Mouse (Mus musculus) hindbrain, embryonic 14.5 days (tissue): ENCODE data around the gene Alas2. TPM values are rescaled to one million over a fixed set of nuclear protein-coding genes. Genes with fewer than 3 reads are reported as not detected.

Source experiments
- ATAC-seq: fragments of 200-750 bp; cut with Nextera tagmentation; 2 replicates; pipeline ENCODE4 v1.8.0; 2017; ENCODE audit warnings: moderate number of reproducible peaks, mild to moderate bottlenecking, moderate TSS enrichment, moderate library complexity; ENCODE audit not compliant: low FRiP score
- DNase-seq: peaks from one replicate; pipeline ENCODE4 v3.0.0-alpha.2; 2015; ENCODE audit warnings: low spot score
- H3K27ac ChIP-seq: fragments of 300-500 bp; sonication (generic); 2 replicates; pipeline ENCODE4 v1.5.1; 2014; ENCODE audit warnings: mild to moderate bottlenecking, moderate library complexity
- H3K27me3 ChIP-seq: fragments of 300-500 bp; sonication (generic); 2 replicates; pipeline ENCODE4 v1.6.1; 2014; ENCODE audit warnings: mild to moderate bottlenecking, low read length, mixed read lengths; ENCODE audit not compliant: control insufficient read depth, insufficient read depth
- H3K36me3 ChIP-seq: fragments of 300-500 bp; sonication (generic); replicated peaks from 2 replicates; pipeline ENCODE4 v1.6.1; 2014; ENCODE audit not compliant: control insufficient read depth, insufficient read depth
- H3K4me1 ChIP-seq: fragments of 300-500 bp; sonication (generic); replicated peaks from 2 replicates; pipeline ENCODE4 v1.6.1; 2014; ENCODE audit warnings: antibody characterized with exemption, low read length, mixed read lengths; ENCODE audit not compliant: control insufficient read depth, insufficient read depth
- H3K4me2 ChIP-seq: fragments of 300-500 bp; sonication (generic); replicated peaks from 2 replicates; pipeline ENCODE4 v1.6.1; 2014; ENCODE audit warnings: mild to moderate bottlenecking, moderate library complexity
- H3K4me3 ChIP-seq: fragments of 300-500 bp; sonication (generic); replicated peaks from 2 replicates; pipeline ENCODE4 v1.5.1; 2014; ENCODE audit warnings: mild to moderate bottlenecking, low read length
- H3K9ac ChIP-seq: fragments of 300-500 bp; sonication (generic); 2 replicates; pipeline ENCODE4 v1.6.1; 2014
- H3K9me3 ChIP-seq: fragments of 300-500 bp; sonication (generic); 2 replicates; pipeline ENCODE4 v1.6.1; 2016; ENCODE audit warnings: low read length; ENCODE audit not compliant: control insufficient read depth
- WGBS: fragments of 180-500 bp; shearing (Covaris S2); extraction: QIAGEN DNeasy Blood & Tissue Kit; methylation state at CpG from one replicate; pipeline ENCODE4 v1.1.7; 2014; 5-methylcytosine and 5-hydroxymethylcytosine counted together
- polyA plus RNA-seq: library from polyadenylated mRNA; unstranded; fragments of >200 nt; fragmentation: Nextera tagmentation; extraction: Ambion mirVana; gene quantifications from 2 replicates; pipeline ENCODE4 v1.2.1, GENCODE M21; 2014

Gene Alas2
- polyA plus RNA-seq = 30.6 and 47.6 TPM in 2 replicates

- ATAC-seq (no peak), DNase-seq (no peak)
- Histone ChIP-seq H3K4me3 (no peak within 1 kb of the TSS), H3K4me1 (no peaks in the 10 kb centered on the region), H3K4me2 (no peak within 1 kb of the TSS), H3K27ac (no peak within 1 kb of the TSS), H3K9me3 (peaks cover 3% of the 10 kb centered on the region; the same call in 1 of the 2 replicates), H3K9ac (no peak within 1 kb of the TSS), H3K27me3 (no peaks in the 10 kb centered on the region; the same call in 1 of the 2 replicates), H3K36me3 (no peaks in the 10 kb centered on the region)
- 51% methylated on average over 4 of the region's 5 CpGs for WGBS
These were observed at the start of gene Alas2 for GRCm38 (mm10) chrX:150547239-150547638. Gene Alas2 (plus strand): TSS chrX:150547375.

- WGBS = 65% methylated on average over 6 of the region's 6 CpGs
- H3K4me2 ChIP-seq = no peak overlapping the region
- no peaks in the 10 kb centered on the region for H3K27me3 ChIP-seq
- ATAC-seq (peak; percentile 66), DNase-seq (peak; percentile 24)
- no peak overlapping the region for H3K9ac ChIP-seq
- H3K4me3 ChIP-seq = no peak overlapping the region
- H3K4me1 ChIP-seq = no peaks in the 10 kb centered on the region
- no peaks in the 10 kb centered on the region for H3K9me3 ChIP-seq
- 0 out of 2 replicates have a peak, but pooled peaks cover 3% of the 10 kb centered on the region for H3K36me3 ChIP-seq
- H3K27ac ChIP-seq = peak overlapping the region; percentile 79
These were observed 38.5 kb upstream of the Alas2 start for GRCm38 (mm10) chrX:150508696-150509095.

- H3K36me3 ChIP-seq = 0 out of 2 replicates have a peak, but pooled peaks cover 3% of the 10 kb centered on the region
- H3K4me3 ChIP-seq = no peak overlapping the region
- H3K4me1 ChIP-seq = no peaks in the 10 kb centered on the region
- peak overlapping the region; percentile 48; the same call in 1 of the 2 replicates for H3K27ac ChIP-seq
- H3K9ac ChIP-seq = no peak overlapping the region
- DNase-seq (peak; percentile 76), ATAC-seq (no peak)
- no peak overlapping the region for H3K4me2 ChIP-seq
- WGBS = 52% methylated on average over 4 of the region's 4 CpGs
- no peaks in the 10 kb centered on the region for H3K27me3 ChIP-seq
- no peaks in the 10 kb centered on the region for H3K9me3 ChIP-seq
These were observed 36.5 kb upstream of the Alas2 start for GRCm38 (mm10) chrX:150510631-150511030.

GRCm38 (mm10) chrX:150511274-150511673 lies 35.9 kb upstream of the Alas2 start:
- WGBS = 83% methylated on average over 6 of the region's 6 CpGs
- 0 out of 2 replicates have a peak, but pooled peaks cover 3% of the 10 kb centered on the region for H3K36me3 ChIP-seq
- no peaks in the 10 kb centered on the region for H3K4me1 ChIP-seq
- DNase-seq = no peak
- no peak overlapping the region for H3K9ac ChIP-seq
- no peaks in the 10 kb centered on the region for H3K27me3 ChIP-seq
- H3K4me2 ChIP-seq = no peak overlapping the region
- ATAC-seq = no peak; the same call in 1 of the 2 replicates
- no peaks in the 10 kb centered on the region for H3K9me3 ChIP-seq
- H3K27ac ChIP-seq = peak overlapping the region; percentile 48
- no peak overlapping the region for H3K4me3 ChIP-seq

DNA sequence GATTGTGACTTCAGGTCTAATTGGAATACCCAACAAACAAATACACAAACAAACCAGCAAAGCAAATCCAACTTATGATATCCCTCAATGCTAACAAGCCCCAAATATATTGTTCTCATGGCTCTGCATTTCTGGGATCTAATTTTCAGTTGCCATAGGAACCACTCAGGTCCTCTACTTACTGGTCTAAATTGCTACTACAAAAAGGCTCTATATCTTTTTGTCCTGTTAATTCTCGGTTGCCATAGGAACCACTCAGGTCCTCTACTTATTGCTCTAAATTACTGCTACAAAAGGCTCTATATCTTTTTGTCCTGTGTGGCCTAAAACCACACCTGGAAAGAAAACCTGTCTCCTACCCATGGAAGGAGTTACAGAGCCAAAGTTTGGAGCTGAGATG lies 33.0 kb upstream of the Alas2 start:
- ATAC-seq (no peak), DNase-seq (no peak)
- Histone ChIP-seq H3K4me2 (no peak overlapping the region), H3K9ac (no peak overlapping the region), H3K4me3 (no peak overlapping the region), H3K36me3 (no peaks in the 10 kb centered on the region), H3K4me1 (no peaks in the 10 kb centered on the region), H3K27ac (no peak overlapping the region), H3K27me3 (no peaks in the 10 kb centered on the region), H3K9me3 (no peaks in the 10 kb centered on the region)
- 93% methylated on average over 1 of the region's 1 CpGs for WGBS

DNA sequence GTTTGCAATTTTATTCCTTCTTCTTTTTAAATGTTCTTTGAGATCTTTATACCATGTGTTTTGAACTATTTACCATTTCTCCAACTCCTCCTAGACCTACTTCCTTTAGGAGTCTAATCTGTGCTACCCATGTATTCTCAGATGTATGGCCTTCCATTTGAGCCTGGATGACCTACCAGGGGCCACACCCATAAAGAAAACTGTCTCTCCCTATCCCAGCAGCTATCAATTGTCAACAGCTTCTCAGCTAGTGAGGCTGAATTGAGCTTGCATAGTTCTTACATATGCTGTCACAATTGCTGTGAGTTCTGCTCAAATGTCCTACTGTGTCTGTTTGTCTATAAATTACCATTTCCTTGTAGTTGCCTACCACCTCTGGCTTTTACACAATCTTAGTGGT lies 31.2 kb upstream of the Alas2 start:
- Histone ChIP-seq H3K4me3 (no peak overlapping the region), H3K4me1 (no peaks in the 10 kb centered on the region), H3K9me3 (no peaks in the 10 kb centered on the region), H3K27me3 (no peaks in the 10 kb centered on the region), H3K9ac (no peak overlapping the region), H3K4me2 (no peak overlapping the region), H3K36me3 (no peaks in the 10 kb centered on the region), H3K27ac (no peak overlapping the region)
- ATAC-seq = no peak
- no peak for DNase-seq

- WGBS = 86% methylated on average over 1 of the region's 1 CpGs
- Histone ChIP-seq H3K4me1 (no peaks in the 10 kb centered on the region), H3K27ac (no peak overlapping the region), H3K36me3 (no peaks in the 10 kb centered on the region), H3K27me3 (no peaks in the 10 kb centered on the region), H3K4me2 (no peak overlapping the region), H3K9me3 (no peaks in the 10 kb centered on the region), H3K4me3 (no peak overlapping the region), H3K9ac (no peak overlapping the region)
- DNase-seq (no peak), ATAC-seq (no peak)
These were observed 30.7 kb upstream of the Alas2 start for GRCm38 (mm10) chrX:150516477-150516876.

DNA sequence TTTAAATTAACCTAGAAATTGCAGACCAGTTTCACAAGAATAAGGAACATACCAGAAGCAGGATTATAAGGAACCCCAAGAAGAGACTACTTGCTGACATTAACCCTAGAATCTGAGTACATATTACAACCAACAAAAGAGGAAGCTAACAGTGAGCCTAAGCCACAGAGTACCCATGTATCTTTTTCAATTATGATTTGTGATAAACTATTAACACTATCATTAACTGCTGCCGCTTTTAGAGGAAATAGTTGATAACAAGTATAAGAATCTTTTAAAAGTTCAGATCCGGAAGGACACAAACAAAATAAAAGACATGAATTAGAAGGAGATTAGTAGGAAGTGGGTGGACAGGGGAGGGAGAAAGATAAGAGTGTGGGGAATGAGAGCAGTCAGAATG lies 7.1 kb upstream of the Alas2 start:
- Histone ChIP-seq H3K9ac (no peak overlapping the region), H3K36me3 (no peaks in the 10 kb centered on the region), H3K27ac (no peak overlapping the region), H3K9me3 (peaks cover 4% of the 10 kb centered on the region; the same call in 1 of the 2 replicates), H3K4me2 (no peak overlapping the region), H3K27me3 (no peaks in the 10 kb centered on the region), H3K4me1 (no peaks in the 10 kb centered on the region), H3K4me3 (no peak overlapping the region)
- DNase-seq = no peak
- WGBS = 92% methylated on average over 2 of the region's 2 CpGs
- ATAC-seq = no peak

- DNase-seq = no peak
- H3K4me1 ChIP-seq = no peaks in the 10 kb centered on the region
- H3K9me3 ChIP-seq = peaks cover 4% of the 10 kb centered on the region; the same call in 1 of the 2 replicates
- no peaks in the 10 kb centered on the region for H3K27me3 ChIP-seq
- no peak overlapping the region for H3K9ac ChIP-seq
- no peak overlapping the region for H3K4me2 ChIP-seq
- no peak overlapping the region for H3K27ac ChIP-seq
- ATAC-seq = no peak
- H3K36me3 ChIP-seq = no peaks in the 10 kb centered on the region
- H3K4me3 ChIP-seq = no peak overlapping the region
These were observed 5.5 kb upstream of the Alas2 start for GRCm38 (mm10) chrX:150541684-150542083.

DNA sequence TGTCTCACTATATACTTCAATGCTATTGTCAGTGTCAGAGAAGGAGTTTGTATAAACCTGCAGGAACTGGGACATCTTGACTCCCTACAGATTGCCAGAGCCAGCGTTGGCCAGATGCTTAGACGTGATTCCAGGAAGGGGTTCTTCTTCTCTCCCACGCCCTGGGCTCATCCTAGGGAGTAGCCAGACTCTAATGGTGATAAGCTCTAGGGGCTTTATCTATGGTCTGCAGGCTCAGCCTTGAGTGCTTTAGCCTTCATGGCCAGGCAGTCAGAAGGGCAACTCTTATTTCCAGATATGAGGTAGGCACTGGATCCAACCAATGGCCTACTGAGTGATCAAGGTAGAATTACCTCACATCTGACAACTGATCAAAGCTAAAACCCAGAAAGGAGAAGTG lies 2.5 kb downstream of the Alas2 start:
- Histone ChIP-seq H3K4me3 (no peak overlapping the region), H3K4me2 (no peak overlapping the region), H3K9ac (no peak overlapping the region), H3K4me1 (no peaks in the 10 kb centered on the region), H3K9me3 (no peaks in the 10 kb centered on the region), H3K27me3 (no peaks in the 10 kb centered on the region; the same call in 1 of the 2 replicates), H3K27ac (no peak overlapping the region), H3K36me3 (no peaks in the 10 kb centered on the region; the same call in 1 of the 2 replicates)
- ATAC-seq (no peak), DNase-seq (no peak)
- 92% methylated on average over 3 of the region's 3 CpGs for WGBS
